Mouse (Mus musculus): ENCODE measurements at regions not wholly inside any gene's neighbourhood (a gene's known extent, or its start where the extent isn't known, plus 50 kb on each side); places are given as distances from the start of the nearest gene placed in this dataset.
A peak's percentile ranks its signal among the peaks of the same experiment; 100 is the strongest.

GRCm38 (mm10) chr12:39027948-39028347 is 248.8 kb downstream of the Etv1 start:
- no peaks in the 10 kb centered on the region for H3K4me1 ChIP-seq
- no peak overlapping the region for H3K9ac ChIP-seq
- H3K27ac ChIP-seq, result no peak overlapping the region
- H3K4me3 ChIP-seq (replicated peaks), result no peak overlapping the region
- no peaks in the 10 kb centered on the region for H3K9me3 ChIP-seq
- 27% methylated on average over 2 of the region's 2 CpGs for WGBS
- no peaks in the 10 kb centered on the region for H3K27me3 ChIP-seq
- H3K4me2 ChIP-seq, result no peak overlapping the region
- peak; percentile 17; the same call in 1 of the 2 replicates for ATAC-seq (ENCODE audit: low FRiP score)
- no peaks in the 10 kb centered on the region for H3K36me3 ChIP-seq (replicated peaks)

- H3K27ac ChIP-seq, result no peak overlapping the region
- H3K27me3 ChIP-seq, result no peaks in the 10 kb centered on the region
- 71% methylated on average over 3 of the region's 3 CpGs for WGBS
- no peak overlapping the region for H3K4me3 ChIP-seq (replicated peaks)
- H3K36me3 ChIP-seq (replicated peaks), result no peaks in the 10 kb centered on the region
- no peak overlapping the region for H3K9ac ChIP-seq
- no peaks in the 10 kb centered on the region for H3K9me3 ChIP-seq
- H3K4me2 ChIP-seq, result no peak overlapping the region
- H3K4me1 ChIP-seq, result no peaks in the 10 kb centered on the region; the same call in 1 of the 2 replicates
- ATAC-seq (ENCODE audit: low FRiP score), result no peak
Measured at GRCm38 (mm10) chr12:39033982-39034381, 254.8 kb downstream of the Etv1 start.

DNA sequence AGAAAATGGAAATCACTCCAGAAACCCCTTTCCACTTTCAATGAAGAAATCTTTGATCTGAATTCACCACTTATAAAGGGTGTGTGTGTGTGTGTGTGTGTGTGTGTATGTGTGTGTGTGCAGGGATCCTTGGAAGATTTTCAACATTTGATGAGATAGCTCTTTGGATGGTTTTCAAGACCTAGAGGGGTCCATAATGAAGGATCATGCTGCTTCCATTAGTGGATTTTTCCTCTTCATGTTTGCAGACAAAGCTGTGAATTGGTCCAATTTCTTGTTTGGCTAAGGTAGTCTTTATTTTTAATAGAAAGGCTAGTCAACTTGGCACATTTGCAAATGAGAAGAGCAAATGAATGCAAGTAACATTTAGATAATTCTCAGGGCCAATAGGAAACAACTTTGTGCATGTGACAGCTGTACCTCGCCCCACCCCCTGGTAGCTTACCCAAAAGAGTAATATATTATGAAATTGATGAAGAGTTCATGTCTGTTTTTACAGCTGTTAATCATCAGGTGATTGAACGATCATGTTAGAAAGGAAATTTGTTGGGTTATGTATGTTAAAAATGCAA is 257.4 kb downstream of the Etv1 start:
- 88% methylated on average over 2 of the region's 2 CpGs for WGBS
- Histone ChIP-seq H3K27me3 (no peaks in the 10 kb centered on the region), H3K4me1 (no peaks in the 10 kb centered on the region; the same call in 1 of the 2 replicates), H3K9me3 (no peaks in the 10 kb centered on the region), H3K27ac (no peak overlapping the region), H3K4me3 (replicated peaks) (no peak overlapping the region), H3K36me3 (replicated peaks) (no peaks in the 10 kb centered on the region), H3K4me2 (no peak overlapping the region), H3K9ac (no peak overlapping the region)
- ATAC-seq (ENCODE audit: low FRiP score), result no peak

DNA sequence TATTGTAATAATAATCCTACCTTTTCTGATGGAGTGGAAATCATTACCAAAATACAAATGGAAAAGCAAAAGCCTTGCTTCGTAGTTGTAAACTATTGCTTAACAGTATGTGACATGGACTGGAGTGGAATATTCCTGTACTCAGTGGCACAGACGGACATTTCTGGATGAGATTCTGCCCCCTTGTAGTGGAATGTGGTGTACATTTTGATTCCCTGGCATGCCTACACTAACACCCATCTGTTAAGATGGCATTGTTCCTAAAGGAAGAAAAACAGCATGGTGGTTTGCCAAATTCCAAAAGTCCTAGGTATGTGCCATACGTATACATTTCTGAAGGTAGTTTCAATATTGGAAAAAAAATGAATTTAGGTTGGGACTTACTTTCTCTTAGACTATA is 258.9 kb downstream of the Etv1 start:
- no peak overlapping the region for H3K9ac ChIP-seq
- no peaks in the 10 kb centered on the region for H3K36me3 ChIP-seq (replicated peaks)
- WGBS, result 86% methylated on average over 3 of the region's 3 CpGs
- no peak overlapping the region for H3K4me2 ChIP-seq
- no peaks in the 10 kb centered on the region; the same call in 1 of the 2 replicates for H3K4me1 ChIP-seq
- H3K4me3 ChIP-seq (replicated peaks), result no peak overlapping the region
- no peak for ATAC-seq (ENCODE audit: low FRiP score)
- no peaks in the 10 kb centered on the region for H3K27me3 ChIP-seq
- no peak overlapping the region for H3K27ac ChIP-seq
- no peaks in the 10 kb centered on the region for H3K9me3 ChIP-seq

DNA sequence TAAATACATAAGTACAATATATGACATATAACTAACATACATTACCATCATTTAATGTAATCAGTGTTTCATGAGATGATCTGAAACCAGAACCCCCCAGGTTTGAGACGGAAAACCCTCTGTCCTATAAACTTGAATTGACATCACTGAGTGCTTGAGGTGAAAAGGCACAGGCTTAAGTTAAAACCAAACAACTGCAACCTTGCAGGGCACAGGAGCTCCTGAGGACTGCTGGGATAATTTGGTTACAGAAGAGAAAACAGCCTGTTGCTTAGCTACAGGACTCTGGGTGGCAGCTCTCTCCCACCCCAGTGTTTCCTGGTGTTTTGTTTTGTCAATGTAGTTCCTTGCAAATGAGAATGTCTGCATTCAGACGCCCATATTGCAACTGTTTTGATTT is 259.5 kb downstream of the Etv1 start:
- ATAC-seq (ENCODE audit: low FRiP score), result no peak
- Histone ChIP-seq H3K4me3 (replicated peaks) (no peak overlapping the region), H3K9me3 (no peaks in the 10 kb centered on the region), H3K4me1 (no peaks in the 10 kb centered on the region; the same call in 1 of the 2 replicates), H3K27ac (no peak overlapping the region), H3K27me3 (no peaks in the 10 kb centered on the region), H3K36me3 (replicated peaks) (no peaks in the 10 kb centered on the region), H3K9ac (no peak overlapping the region), H3K4me2 (no peak overlapping the region)
- WGBS, result 35% methylated on average over 2 of the region's 2 CpGs

GRCm38 (mm10) chr12:39047126-39047525 is 267.9 kb downstream of the Etv1 start:
- Histone ChIP-seq H3K27ac (no peak overlapping the region), H3K9ac (no peak overlapping the region), H3K27me3 (no peaks in the 10 kb centered on the region), H3K9me3 (no peaks in the 10 kb centered on the region), H3K4me3 (replicated peaks) (no peak overlapping the region), H3K4me2 (no peak overlapping the region), H3K36me3 (replicated peaks) (no peaks in the 10 kb centered on the region), H3K4me1 (no peaks in the 10 kb centered on the region)
- no peak for ATAC-seq (ENCODE audit: low FRiP score)

DNA sequence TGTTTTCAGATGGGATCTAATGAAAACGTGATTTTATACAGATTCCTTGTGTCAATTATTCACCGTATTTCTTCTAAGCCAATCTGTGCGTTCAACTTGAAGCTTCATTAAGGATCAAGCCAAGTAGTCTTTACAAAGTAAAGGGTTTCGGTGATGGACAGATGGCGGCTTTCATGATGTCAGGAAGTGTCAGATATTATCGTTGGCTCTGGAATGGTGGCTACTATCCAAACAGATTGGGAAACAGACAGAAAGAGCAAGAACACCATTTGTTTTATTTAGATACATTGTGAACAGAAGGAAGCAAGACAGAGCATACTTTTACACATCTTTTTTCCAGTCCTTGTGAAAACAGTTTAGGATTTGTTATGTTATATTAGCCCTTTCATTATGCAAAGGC is 269.3 kb downstream of the Etv1 start:
- Histone ChIP-seq H3K4me3 (replicated peaks) (no peak overlapping the region), H3K27ac (no peak overlapping the region), H3K9me3 (no peaks in the 10 kb centered on the region), H3K4me2 (no peak overlapping the region), H3K27me3 (no peaks in the 10 kb centered on the region), H3K4me1 (no peaks in the 10 kb centered on the region), H3K9ac (no peak overlapping the region), H3K36me3 (replicated peaks) (no peaks in the 10 kb centered on the region)
- ATAC-seq (ENCODE audit: low FRiP score), result no peak
- WGBS, result 56% methylated on average over 6 of the region's 6 CpGs

DNA sequence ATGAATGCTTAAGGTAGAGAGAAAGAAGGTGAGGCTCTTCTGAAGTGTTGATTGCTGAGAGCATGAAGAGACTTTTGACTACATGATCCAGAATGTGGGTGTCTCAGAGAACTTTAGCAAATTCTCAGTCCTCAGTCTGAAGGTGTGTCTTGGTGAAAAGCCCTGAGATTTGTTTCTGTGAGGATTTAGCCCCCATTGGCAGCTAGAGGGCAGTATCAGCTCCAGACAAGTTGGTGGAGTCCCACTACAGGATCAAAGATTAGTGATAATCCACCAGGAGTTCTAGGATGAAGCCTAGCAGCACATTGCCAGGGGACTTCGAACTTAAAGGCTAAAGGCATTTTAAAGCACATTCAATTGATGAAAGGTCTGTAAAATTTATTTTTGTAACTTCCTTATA is 269.8 kb downstream of the Etv1 start:
- WGBS, result 83% methylated on average over 1 of the region's 1 CpGs
- Histone ChIP-seq H3K27ac (no peak overlapping the region), H3K4me3 (replicated peaks) (no peak overlapping the region)

GRCm38 (mm10) chr12:39070331-39071045 is 291.3 kb downstream of the Etv1 start:
- H3K9ac ChIP-seq, result no peak overlapping the region
- no peak for ATAC-seq (ENCODE audit: low FRiP score)
- H3K36me3 ChIP-seq (replicated peaks), result no peaks in the 10 kb centered on the region
- 83% methylated on average over 4 of the region's 4 CpGs for WGBS
- no peaks in the 10 kb centered on the region for H3K4me1 ChIP-seq
- H3K4me2 ChIP-seq, result no peak overlapping the region
- H3K4me3 ChIP-seq (replicated peaks), result no peak overlapping the region
- no peak overlapping the region for H3K27ac ChIP-seq
- no peaks in the 10 kb centered on the region for H3K27me3 ChIP-seq
- no peaks in the 10 kb centered on the region for H3K9me3 ChIP-seq

More for the DNA sequence above, 269.8 kb downstream of the Etv1 start:
- H3K4me1 ChIP-seq, result no peaks in the 10 kb centered on the region
- no peaks in the 10 kb centered on the region for H3K36me3 ChIP-seq (replicated peaks)
- H3K4me2 ChIP-seq, result no peak overlapping the region
- H3K9ac ChIP-seq, result no peak overlapping the region
- no peaks in the 10 kb centered on the region for H3K9me3 ChIP-seq
- ATAC-seq (ENCODE audit: low FRiP score), result no peak
- H3K27me3 ChIP-seq, result no peaks in the 10 kb centered on the region

DNA sequence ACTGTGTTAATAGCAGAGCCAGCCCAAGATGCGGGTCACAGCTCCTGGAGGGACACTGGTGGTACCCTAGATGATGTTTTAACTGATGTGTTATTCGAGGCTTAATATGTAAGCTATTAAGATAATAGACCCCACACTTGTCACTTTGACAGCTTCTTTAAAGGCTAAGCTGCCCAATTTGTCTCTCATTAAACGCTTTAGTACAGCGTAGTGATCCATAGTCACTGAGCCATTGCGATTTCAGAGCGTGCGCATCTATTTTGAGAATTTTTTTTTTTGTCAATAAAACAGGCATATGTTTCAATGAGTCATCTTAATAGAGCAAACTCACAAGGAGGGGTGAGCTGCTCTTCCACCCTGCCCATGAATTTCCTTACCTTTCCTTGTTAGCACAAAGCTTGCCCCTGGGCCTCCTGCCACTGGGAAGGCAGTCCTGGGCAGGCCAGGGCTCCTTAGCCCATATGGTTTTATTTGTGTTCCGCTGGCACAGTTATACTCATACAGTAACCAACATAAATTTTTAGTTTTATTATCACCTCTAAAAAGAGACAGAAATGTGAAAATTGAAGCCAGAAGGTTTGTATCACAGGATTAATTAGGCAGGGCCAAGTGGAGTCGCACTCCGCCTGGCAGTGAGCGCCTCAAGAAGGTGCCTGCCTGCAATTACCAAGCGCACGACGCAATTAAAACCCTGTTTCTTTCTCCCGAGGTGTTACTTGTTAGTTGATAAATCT is 294.3 kb downstream of the Etv1 start:
- H3K9me3 ChIP-seq, result no peaks in the 10 kb centered on the region
- WGBS, result 50% methylated on average over 15 of the region's 15 CpGs
- H3K27me3 ChIP-seq, result no peaks in the 10 kb centered on the region
- no peak overlapping the region for H3K9ac ChIP-seq
- H3K4me1 ChIP-seq, result no peaks in the 10 kb centered on the region
- no peaks in the 10 kb centered on the region for H3K36me3 ChIP-seq (replicated peaks)
- H3K27ac ChIP-seq, result no peak overlapping the region
- peak; percentile 85; the same call in 1 of the 2 replicates for ATAC-seq (ENCODE audit: low FRiP score)
- no peak overlapping the region for H3K4me2 ChIP-seq
- no peak overlapping the region for H3K4me3 ChIP-seq (replicated peaks)

DNA sequence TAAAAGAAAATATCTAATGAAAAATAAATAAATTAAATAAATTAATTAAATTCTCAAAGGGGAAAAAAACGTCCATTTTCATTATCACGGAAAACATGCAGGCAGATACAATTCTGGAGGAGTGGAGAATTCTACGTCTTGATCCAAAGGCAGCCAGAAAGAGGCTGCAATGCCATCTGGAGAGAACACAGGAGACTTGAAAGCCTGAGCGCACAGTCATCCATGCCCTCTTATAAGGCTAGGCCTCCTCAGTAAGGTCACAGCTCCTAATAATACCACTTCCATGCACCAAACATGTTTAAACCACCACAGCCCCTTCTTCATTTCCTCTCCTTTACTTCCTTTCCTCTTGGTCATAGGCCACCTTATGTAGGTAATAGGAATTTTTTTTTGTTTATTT is 307.1 kb downstream of the Etv1 start:
- Histone ChIP-seq H3K9me3 (no peaks in the 10 kb centered on the region), H3K4me2 (no peak overlapping the region), H3K4me3 (replicated peaks) (no peak overlapping the region), H3K27me3 (no peaks in the 10 kb centered on the region), H3K36me3 (replicated peaks) (no peaks in the 10 kb centered on the region), H3K27ac (no peak overlapping the region), H3K9ac (no peak overlapping the region), H3K4me1 (no peaks in the 10 kb centered on the region)
- 89% methylated on average over 4 of the region's 4 CpGs for WGBS
- no peak for ATAC-seq (ENCODE audit: low FRiP score)

DNA sequence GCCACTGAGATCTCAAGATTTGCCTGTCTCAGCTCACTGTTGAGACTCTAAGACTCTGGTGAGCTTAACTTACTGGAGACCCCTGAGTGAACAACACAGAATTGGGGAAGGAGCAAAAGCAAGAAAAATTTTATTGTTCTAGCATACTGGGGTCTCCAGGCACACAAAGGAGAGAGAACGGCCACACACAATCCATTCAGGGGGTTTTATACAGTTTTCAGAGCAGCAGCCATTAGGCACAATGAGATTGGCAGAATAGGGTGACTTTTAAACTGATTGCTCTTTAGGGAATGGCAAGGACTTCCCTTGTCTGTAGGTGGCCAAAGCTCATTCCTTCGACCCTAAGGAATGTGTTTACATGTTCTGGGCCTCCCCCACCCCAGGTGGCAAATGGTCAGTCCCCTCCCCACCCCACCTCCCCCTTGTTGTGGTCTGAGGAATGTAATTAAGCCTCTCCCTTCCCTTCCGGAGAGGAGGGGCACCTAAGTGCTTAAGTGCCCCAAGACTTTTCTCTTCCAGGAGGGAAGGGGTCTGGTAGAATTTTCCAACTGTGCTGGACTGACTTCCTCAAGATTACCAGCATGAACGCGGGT is 315.6 kb downstream of the Etv1 start:
- H3K4me3 ChIP-seq (replicated peaks), result no peak overlapping the region
- no peak overlapping the region for H3K27ac ChIP-seq
- no peaks in the 10 kb centered on the region for H3K9me3 ChIP-seq
- no peaks in the 10 kb centered on the region for H3K36me3 ChIP-seq (replicated peaks)
- H3K4me2 ChIP-seq, result no peak overlapping the region
- H3K9ac ChIP-seq, result no peak overlapping the region
- H3K4me1 ChIP-seq, result no peaks in the 10 kb centered on the region
- no peaks in the 10 kb centered on the region for H3K27me3 ChIP-seq
- no peak for ATAC-seq (ENCODE audit: low FRiP score)
- WGBS, result 16% methylated on average over 5 of the region's 5 CpGs
